Mouse (Mus musculus) spleen, postnatal 36 days (tissue): ENCODE measurements around the gene Cited4.
A peak's percentile ranks its signal among the peaks of the same experiment; 100 is the strongest.

Experiments
- DNase-seq, 2 experiments: peaks; one replicate each; pipeline ENCODE4 v3.0.0; 2022; ENCODE audit warnings: low spot score in 2 of 2, mixed read lengths in 1 of 2

Gene Cited4

DNA sequence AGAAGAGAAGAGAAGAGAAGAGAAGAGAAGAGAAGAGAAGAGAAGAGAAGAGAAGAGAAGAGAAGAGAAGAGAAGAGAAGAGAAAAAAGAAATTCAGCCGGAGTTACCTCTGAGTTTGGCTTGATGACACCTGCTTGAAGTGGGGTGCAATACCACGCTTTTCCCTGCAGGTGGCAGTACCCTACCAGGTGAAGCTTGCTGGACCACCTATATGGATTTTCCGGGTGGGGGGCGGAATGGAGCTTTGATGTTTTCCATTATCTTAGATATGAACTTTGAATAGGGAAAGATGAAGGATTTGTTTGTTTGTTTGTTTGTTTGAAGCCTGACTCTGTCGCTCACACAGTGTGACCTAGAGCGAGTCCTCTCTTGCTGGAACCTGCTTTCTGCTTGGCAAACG is 14.6 kb downstream of the Cited4 start:
- peak in 1 of 2 experiments; percentile 36 for DNase-seq

DNA sequence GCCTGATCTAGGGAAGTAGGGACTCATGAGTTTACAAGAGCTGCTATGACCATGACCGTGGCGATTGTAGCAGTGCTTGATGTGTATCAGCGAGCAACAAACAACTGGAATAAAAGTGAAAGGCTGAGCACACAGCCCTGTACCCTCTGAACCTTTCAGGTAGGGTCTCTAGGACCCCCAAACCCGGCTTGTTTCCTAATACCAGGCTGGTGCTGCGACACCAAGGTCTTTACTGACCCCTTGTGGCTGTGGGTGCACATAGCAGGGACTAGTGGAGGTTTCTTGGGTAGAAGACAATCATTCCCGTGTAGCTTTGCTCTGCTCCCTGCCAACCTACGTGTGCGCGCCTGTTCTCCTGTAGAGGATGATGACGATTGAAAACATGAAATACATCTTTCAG is 15.8 kb downstream of the Cited4 start:
- DNase-seq = peak; percentile 22 to 41

DNA sequence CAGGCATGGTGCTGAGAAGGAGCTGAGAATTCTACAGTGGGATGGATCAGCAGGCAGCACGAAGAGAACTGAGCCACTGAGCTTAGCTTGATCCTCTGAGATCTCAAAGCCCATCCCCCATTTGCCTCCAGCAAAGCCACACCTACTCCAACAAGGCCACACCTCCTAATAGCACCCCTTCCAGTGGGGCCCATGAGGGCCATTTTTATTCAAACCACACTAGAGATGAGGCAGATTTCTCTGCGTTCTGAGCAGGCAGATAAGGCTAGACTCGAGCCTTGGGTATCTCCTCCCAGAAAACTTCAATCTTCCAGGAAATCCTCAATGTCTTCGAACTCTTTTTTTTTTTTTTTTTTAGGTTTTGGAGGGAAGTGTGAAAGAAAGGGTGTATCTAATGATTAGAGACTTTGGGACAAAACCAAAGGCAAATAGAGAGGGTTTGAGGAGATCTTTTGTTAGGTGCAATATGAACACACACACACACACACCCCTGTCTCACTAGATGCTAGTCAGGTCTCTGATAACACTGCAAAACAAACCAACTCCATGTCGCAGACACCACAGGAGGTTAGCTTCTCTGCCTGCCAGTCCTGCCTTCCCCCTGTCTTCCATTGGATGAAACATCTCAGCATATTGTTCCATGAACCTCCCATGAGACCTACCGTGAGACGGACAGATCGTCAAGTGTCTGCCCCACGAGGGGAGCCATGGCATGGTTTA is 17.1 kb downstream of the Cited4 start:
- DNase-seq = no peak

DNA sequence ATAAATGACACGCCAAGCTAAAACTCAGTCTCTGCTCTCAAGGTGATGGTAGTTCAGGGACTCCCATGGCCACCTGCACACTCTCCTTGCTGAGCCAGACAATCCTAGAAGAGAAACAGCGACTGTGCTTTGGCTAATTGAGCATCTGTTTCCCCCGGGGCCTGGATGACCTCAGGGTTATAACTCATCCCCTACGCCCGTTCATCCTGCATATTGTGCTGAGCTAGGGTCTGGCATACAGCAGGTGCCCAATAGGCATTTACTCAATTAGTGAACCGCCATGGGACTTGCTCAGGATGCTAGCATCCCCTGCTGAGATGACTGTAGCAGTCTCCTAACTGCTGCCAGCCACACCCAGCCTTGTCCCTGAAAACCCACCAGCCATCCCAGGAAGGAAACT is 20.9 kb downstream of the Cited4 start:
- DNase-seq = no peak

DNA sequence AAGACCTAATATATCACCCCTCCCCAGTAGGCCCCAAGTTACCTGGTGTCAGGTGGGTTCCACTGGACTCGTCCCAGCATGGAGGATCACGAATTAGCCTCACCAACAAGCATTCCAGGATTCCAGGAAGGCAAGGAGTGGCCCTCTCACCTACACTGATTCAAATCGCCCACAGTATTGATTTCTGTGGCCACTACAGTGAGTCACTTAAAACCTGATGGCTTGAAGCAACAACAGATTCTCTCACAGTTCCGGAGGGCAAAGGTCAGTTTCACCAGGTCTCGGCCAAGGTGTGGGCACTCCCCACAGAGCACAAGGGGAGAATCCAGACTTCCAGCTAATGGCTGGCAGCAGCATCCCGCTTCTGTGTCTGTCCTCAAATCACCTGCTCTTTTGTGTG is 22.9 kb downstream of the Cited4 start:
- DNase-seq = no peak

DNA sequence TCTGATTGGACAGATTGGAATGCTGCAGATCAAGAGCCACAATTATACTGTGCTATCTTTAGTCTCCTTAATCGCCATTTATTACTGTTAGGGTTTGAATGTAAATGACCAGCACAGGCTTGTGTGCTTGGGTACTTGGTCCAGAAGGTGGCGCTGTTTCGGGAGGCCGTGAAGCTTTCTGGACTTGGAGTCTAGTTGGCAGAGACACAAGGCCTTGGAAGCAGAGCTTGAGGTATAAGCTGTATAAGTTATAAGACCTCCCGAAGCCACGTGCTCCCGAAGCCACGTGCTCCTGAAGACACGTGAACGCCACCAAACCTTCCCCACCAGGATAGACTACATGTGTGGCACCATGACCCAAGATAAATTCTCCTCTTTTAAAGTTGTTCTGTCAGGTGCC is 26.3 kb downstream of the Cited4 start:
- no peak for DNase-seq

DNA sequence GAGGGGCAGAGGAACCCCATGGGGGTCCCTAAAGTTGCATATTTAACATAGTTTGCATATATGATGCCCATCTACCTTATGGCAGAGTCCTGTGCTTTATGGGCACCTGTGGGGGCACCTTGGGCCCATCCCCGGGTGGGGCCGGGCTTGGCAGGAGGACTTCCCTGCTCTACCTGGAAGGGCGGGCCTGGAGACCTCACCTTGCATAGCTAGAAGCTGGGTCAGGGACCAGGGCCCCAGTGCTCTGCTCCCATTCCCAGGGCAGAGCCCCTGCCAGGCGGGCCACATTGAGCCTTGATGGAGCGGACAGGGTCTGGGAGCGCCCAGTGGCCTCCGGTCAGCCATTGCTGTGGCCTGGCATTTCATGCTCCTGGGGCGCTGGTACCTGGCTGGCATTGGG is 31.0 kb downstream of the Cited4 start:
- DNase-seq = no peak

DNA sequence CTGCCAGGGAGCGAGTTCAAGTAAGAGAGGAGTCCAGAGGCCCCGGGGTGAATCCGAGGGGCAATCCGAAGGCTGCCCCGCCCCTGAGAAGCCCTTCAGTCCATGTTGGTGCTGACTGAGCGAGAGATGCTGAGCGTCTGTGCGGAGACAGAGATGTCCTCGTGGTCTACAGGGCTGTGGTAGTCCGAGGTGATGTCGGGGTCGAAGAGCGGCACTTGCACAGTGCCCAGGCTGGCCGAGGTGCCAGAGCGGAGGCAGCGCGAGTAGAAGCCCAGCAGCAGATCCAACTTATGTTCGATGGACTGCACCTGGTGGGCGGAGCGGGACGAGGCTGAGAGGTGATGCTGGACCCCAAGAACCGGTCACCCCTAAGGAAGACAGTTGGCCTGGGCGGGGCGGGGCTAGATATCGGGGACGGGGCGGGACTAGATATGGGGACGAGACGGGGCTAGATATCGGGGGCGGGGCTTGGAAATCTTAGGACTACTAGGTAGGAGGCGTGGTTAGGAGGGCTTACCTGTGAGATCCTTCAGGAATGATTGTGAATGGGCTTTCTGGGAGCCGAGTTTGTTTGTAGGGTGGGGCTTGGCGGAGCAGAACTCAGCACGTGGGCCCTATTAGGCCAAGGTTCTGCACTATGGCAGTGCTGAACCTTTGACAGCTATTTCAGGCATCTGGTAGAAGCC is 31.6 kb downstream of the Cited4 start:
- no peak for DNase-seq

DNA sequence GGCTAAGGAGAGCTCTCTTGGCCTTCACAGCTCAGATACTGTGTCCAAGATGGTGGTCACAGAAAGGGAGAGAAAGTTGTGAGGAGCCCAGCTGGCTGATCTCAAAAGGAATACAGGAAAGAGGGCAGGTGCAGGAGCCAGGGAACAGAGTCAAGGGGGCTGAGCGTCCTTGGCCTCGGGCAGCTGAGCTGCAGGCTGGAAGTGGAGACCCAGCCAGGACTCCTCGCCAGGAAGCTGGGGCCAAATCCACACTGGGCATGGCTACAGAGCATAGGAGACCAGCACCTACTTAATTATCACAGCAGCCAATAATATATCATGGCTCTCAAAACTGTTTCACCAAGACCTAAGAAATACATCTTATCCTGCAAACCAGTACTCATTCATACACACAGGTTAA is 34.8 kb downstream of the Cited4 start:
- no peak for DNase-seq

DNA sequence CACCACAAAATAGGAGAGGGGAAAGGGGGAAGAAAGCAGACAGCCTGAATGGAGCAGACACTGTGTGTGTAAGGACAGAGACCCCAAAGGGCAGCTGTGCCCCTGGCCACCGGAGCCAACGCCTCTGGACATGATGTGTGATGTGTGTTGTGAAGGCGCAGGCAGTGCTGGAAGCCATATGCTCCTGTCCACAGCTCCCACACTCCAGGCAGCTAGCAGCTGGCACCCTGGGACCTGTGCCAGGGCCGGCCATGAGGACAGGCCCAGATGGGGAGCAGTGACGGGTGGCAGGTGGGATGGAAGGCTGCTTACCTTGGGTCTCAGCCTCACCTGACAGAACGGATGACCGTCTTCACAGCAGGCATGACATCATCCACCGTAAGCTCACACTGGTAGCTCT is 35.7 kb downstream of the Cited4 start:
- DNase-seq = no peak

DNA sequence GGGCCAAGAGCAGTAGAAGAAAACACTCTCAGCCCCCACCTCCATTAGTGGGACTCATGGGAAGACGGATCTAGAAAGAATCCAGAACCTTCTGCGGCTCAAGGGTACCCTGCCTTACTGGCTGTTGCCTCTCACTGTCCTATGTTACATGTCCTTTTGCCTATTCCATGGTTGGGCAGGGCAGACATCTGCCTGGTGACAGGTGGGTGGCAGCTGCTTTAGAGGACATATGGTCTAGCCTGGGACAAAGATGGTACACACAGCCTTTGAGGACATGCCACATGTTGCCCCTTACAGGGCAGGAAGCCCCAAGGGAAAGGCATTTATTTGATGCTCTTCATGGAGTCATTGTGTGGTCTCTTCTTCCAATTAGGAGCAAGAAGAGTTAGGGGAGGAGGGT is 36.1 kb downstream of the Cited4 start:
- DNase-seq = no peak

DNA sequence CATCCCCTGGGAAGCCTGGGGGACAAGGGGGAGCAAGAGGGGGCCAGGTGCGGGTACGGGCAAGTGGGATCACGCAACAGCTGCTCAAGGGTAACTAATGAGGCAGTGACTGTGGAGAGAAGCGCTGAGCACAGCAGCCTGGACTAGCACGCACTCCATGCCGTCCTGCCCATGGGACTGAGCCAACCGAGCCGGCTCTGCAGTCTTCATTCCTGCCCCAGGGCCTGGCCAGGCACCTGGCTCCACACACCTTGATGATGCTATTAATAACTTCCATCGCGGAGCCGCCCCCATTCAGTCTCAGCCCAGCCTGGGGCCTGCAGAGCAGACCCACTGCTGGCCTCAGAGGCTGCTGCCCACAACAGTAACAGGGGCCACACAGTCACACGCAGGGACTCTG is 45.9 kb downstream of the Cited4 start:
- no peak for DNase-seq

DNA sequence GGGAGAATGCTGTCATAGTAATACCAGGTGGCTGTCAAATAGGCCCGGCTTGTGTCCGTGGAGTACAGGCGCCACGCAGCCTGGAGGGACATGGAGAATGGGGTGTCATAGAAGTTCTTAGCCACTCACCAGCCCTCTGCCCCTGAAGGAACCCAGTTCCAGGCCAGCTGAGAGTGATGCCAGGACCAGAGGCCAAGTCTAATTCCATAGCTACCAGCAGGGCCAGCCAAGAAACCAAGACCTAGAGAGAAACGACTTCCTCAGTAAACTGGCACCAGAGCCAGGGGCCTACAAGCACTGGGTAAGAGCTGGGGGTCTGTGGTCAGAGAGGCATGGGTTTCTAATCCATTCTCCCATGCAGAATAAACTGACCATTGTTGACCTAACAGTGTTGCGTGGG is 46.6 kb downstream of the Cited4 start:
- no peak for DNase-seq

DNA sequence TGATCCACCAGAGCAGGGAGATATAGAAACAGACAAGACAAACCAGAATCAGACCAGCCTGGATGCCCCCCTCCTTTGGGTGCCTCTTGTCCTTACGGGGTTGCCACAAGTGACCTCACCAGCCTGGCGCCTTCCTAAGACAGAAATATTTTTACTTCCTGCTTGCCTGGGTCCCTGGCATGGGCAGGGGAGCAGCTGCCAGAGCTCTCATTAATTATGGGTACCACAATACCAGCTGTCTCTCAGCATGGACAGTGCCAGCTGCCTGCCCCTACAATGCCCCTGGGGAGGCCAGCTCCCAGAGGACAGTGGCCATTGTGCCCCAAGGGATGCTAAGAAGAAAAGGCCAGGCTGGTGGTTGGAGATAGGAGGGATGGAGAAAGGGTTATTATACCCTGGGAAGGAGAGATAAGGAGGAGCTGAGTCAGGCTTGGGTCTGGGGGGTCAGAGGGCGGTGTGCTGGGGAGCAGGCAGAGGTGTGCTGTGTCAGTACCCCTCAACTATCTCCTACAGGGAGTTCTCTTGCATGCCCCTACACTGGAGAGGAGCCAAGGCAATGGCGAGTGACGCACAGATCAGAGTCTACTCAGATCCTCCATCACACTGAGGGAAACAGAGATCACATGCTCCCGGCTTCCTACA is 47.6 kb downstream of the Cited4 start:
- DNase-seq = no peak

DNA sequence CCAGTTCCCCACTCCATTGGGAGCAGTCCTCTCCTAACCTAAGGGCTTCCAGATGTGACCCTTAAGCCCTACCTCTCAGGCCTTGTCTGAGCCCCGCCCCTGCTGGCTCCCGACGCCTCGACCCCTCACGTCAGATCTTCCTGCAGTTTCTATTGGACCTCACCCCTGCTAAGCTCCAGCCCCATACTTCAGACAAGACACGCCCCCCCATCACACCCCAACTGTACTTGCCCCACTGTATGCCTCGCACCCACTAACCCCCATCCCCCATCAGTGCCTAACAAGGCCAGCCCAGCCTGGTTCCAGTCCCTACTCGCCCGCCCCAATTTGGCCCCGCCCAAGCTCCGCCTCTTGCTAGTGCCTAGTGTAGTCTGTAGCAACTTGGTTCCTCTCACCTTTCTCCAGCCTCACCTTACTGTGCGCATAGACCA is 49.8 kb downstream of the Cited4 start:
- DNase-seq = peak; percentile 31 to 47

DNA sequence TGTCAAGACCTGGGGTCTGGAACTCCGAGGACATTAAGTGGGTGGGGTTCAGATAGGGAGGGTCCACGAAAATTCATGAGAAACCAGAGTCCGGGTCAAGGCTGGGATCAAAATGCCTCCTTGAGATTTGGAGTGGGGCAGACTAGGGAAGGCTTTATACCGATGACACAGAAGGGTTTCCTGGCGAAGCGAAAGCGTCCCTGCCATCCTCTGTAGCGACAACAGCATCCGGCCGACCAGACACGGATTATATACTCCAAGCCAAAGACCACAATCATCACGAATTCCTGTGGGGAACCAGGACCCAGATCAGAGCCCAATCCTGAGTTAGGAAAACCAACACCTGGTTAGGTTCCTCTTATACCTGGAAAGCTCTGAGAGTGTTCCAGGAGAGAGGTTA is 50.4 kb downstream of the Cited4 start:
- no peak for DNase-seq
